Mouse (Mus musculus) erythroblast, embryonic 14.5 days (primary cell): Measurements from ENCODE around the gene Vwa5b1.

Experiments used
- GATA1 ChIP-seq: IDR thresholded peaks from 2 replicates; pipeline ENCODE4 v1.6.1; 2012; ENCODE audit warnings: low read length, inconsistent platforms, mixed read lengths
- TAL1 ChIP-seq: IDR thresholded peaks from 3 replicates; pipeline ENCODE4 v1.6.1; 2012; ENCODE audit warnings: low read length, inconsistent platforms, mixed read lengths

- TF ChIP-seq TAL1, result no peak
- TF ChIP-seq GATA1, result no peak
Measured at GRCm38 (mm10) chr4:138554302-138554701, 81.4 kb downstream of the Vwa5b1 start.
